In genomic region chr10:81217267-81217666, GRCm38 (mm10) we compare ENCODE assay signal across 24 mouse cellular contexts. TPM values are rescaled to one million over a fixed set of nuclear protein-coding genes. Genes with fewer than 3 reads are reported as not detected.
DNase-seq lines count a peak whose midpoint lies in the region; ATAC-seq and TF ChIP-seq lines count a peak whose summit lies in the region.
"Not testable (repeated sequence)": the region's sequence is repeated elsewhere in the genome, so short reads cannot be mapped to it uniquely, and the experiment has no call there.
"Had no signal": no experiment of that assay in that cellular context is flagged by ENCODE, and none has a peak within 500 bp of the region (broad histone marks: within the 10 kb centered on the region; RNA-seq: fewer than 3 reads in every experiment).

No protein-coding gene starts in this region.

- H3K27ac ChIP-seq in ES-Bruce4 (ENCODE audit: insufficient read depth, low read length); bone marrow, adult 2 months (ENCODE audit: control insufficient read depth, insufficient read depth, low read depth, low read length, poor library complexity); embryonic fibroblast, embryonic 13.5 days (ENCODE audit: insufficient read depth, low read length); liver, embryonic 14.5 days; stomach, postnatal 0 days (replicated peaks): not testable (repeated sequence)

- not testable (repeated sequence) for H3K9ac ChIP-seq in ES-Bruce4 (ENCODE audit: low read depth, poor library complexity, severe bottlenecking); liver, embryonic 14.5 days (replicated peaks); stomach, postnatal 0 days (ENCODE audit: low read length)

- WGBS in bone marrow, adult 2 months = 12% methylated on average over 1 of the region's 1 CpGs
- 4% methylated on average over 1 of the region's 1 CpGs for WGBS in liver, embryonic 14.5 days (ENCODE audit: insufficient replicate concordance)
- 12% methylated on average over 1 of the region's 1 CpGs for WGBS in stomach, postnatal 0 days

- not testable (repeated sequence) for TF ChIP-seq POLR2A in ES-Bruce4 (IDR thresholded peaks at IDR 0.05; ENCODE audit: insufficient read depth, low read length); bone marrow, adult 2 months (IDR thresholded peaks at IDR 0.05; ENCODE audit: borderline replicate concordance, control insufficient read depth, low read depth, low read length); embryonic fibroblast, embryonic 13.5 days (IDR thresholded peaks at IDR 0.05; ENCODE audit: low read depth, low read length)

- H3K9me3 ChIP-seq in ES-Bruce4 (replicated peaks; ENCODE audit: control insufficient read depth, insufficient read depth, low read length, poor library complexity, severe bottlenecking); liver, embryonic 14.5 days (ENCODE audit: control insufficient read depth, low read length); stomach, postnatal 0 days (ENCODE audit: control insufficient read depth, low read length): not testable (repeated sequence)

- TF ChIP-seq EP300 in ES-Bruce4 (IDR thresholded peaks at IDR 0.05; ENCODE audit: insufficient read depth, low read depth, low read length); liver, embryonic 14.5 days (IDR thresholded peaks at IDR 0.05; ENCODE audit: low read depth); stomach, postnatal 0 days (optimal IDR thresholded peaks at IDR 0.05): not testable (repeated sequence)

- not testable (repeated sequence) for H3K4me2 ChIP-seq in liver, embryonic 14.5 days (ENCODE audit: low read depth); stomach, postnatal 0 days (replicated peaks; ENCODE audit: low read depth)

- H3K27me3 ChIP-seq in ES-Bruce4 (ENCODE audit: control insufficient read depth, insufficient read depth, low read length, poor library complexity, severe bottlenecking); liver, embryonic 14.5 days (ENCODE audit: control insufficient read depth, insufficient read depth, low read length); stomach, postnatal 0 days (ENCODE audit: control insufficient read depth, insufficient read depth, low read length): not testable (repeated sequence)

- TF ChIP-seq CTCF in ES-Bruce4 (IDR thresholded peaks at IDR 0.05; ENCODE audit: low read depth, low read length) = peak; percentile 46
- peak; percentile 62 for TF ChIP-seq CTCF in bone marrow, adult 2 months (IDR thresholded peaks at IDR 0.05; ENCODE audit: control insufficient read depth, insufficient read depth, low read length)
- TF ChIP-seq CTCF in embryonic fibroblast, embryonic 13.5 days (IDR thresholded peaks at IDR 0.05; ENCODE audit: borderline replicate concordance, insufficient read depth, low read length) = peak; percentile 69; the same call in 1 of the 2 replicates
- peak; percentile 71 for TF ChIP-seq CTCF in liver, embryonic 14.5 days (IDR thresholded peaks at IDR 0.05; ENCODE audit: low read depth)
- TF ChIP-seq CTCF in stomach, postnatal 0 days (IDR thresholded peaks at IDR 0.05; ENCODE audit: low read depth) = peak; percentile 73

- not testable (repeated sequence) for H3K4me1 ChIP-seq in ES-Bruce4 (ENCODE audit: control insufficient read depth, insufficient read depth, low read length); bone marrow, adult 2 months (ENCODE audit: control insufficient read depth, insufficient read depth, low read length); embryonic fibroblast, embryonic 13.5 days (ENCODE audit: control insufficient read depth, insufficient read depth, low read length); liver, embryonic 14.5 days (replicated peaks; ENCODE audit: control insufficient read depth in 2 of 2, insufficient read depth in 2 of 2, low read length in 1 of 2); stomach, postnatal 0 days (replicated peaks; ENCODE audit: control insufficient read depth, insufficient read depth)

- H3K4me3 ChIP-seq in ES-Bruce4 (ENCODE audit: low read depth, low read length); bone marrow, adult 2 months (replicated peaks; ENCODE audit: control insufficient read depth, low read depth, low read length); embryonic fibroblast, embryonic 13.5 days (ENCODE audit: insufficient read depth, low read length); liver, embryonic 14.5 days (ENCODE audit: insufficient read depth in 1 of 2, low read depth in 2 of 2, low read length in 2 of 2); stomach, postnatal 0 days (ENCODE audit: low read depth, low read length): not testable (repeated sequence)

- ATAC-seq in inflammation-experienced regulatory T-cells, adult 6 months = peak; percentile 43
- not testable (repeated sequence) for ATAC-seq in liver, embryonic 14.5 days (ENCODE audit: insufficient read depth); stomach, postnatal 0 days (ENCODE audit: low FRiP score, low TSS enrichment)
- peak; percentile 45; the same call in 1 of the 2 replicates for ATAC-seq in megakaryocyte progenitor cell, adult 5-6 weeks (replicated peaks; ENCODE audit: poor library complexity)

- DNase-seq in 416B (ENCODE audit: low read depth) = peak; percentile 49
- DNase-seq in liver, embryonic 14.5 days (ENCODE audit: low read depth in 3 of 3, low spot score in 3 of 3); stomach, postnatal 0 days (ENCODE audit: low spot score): not testable (repeated sequence)

- H3K36me3 ChIP-seq in ES-Bruce4 (ENCODE audit: control insufficient read depth, insufficient read depth, low read length, poor library complexity, severe bottlenecking); liver, embryonic 14.5 days (replicated peaks; ENCODE audit: control insufficient read depth, insufficient read depth, low read depth); stomach, postnatal 0 days (ENCODE audit: control insufficient read depth, insufficient read depth, low read length): not testable (repeated sequence)

RNA-seq across cellular contexts. Expression of gene Atcay, which starts 13.4 kb away (rescaled TPM):
- polyA plus RNA-seq in ES-Bruce4 (2011; ENCODE audit: insufficient read depth, insufficient read length, low read depth, missing spikeins) = 0.88 and 0.91 TPM in 2 replicates
- not detected in 2 replicates for polyA plus RNA-seq in bone marrow, adult 2 months (2011; ENCODE audit: insufficient read depth, insufficient read length, low replicate concordance, missing spikeins)
- 0.47 and 0.67 TPM in 2 replicates for polyA plus RNA-seq in embryonic fibroblast, embryonic 13.5 days (2011; ENCODE audit: insufficient read length, low read depth, missing spikeins)
- 10 to 100 TPM in 1 of 3 experiments, 1 to 10 TPM in 2; 4.8 to 12.6 (median 5.1) TPM for polyA plus RNA-seq in inflammation-experienced regulatory T-cells, adult 6 months (2017; shearing (Covaris generic))
- 0.01 and 0.14 TPM in 2 replicates for polyA plus RNA-seq in liver, embryonic 14.5 days (2012; rRNA removed)
- polyA plus RNA-seq in liver, embryonic 14.5 days (2014; fragmentation: Nextera tagmentation; extraction: Ambion mirVana) = not detected in 2 replicates
- total RNA-seq in megakaryocyte progenitor cell, adult 5-6 weeks (2015) = not detected in 2 replicates
- total RNA-seq in megakaryocyte progenitor cell, adult 5-6 weeks (2017) = not detected in 2 replicates
- polyA plus RNA-seq in stomach, postnatal 0 days (2015; fragmentation: Nextera tagmentation; extraction: Ambion mirVana) = 0.64 and 0.91 TPM in 2 replicates
- total RNA-seq: gastrocnemius, postnatal 25 days; megakaryocyte-erythroid progenitor cell, adult 5-6 weeks; monocyte, adult 5-6 weeks had no signal

RNA-seq across cellular contexts. Expression of gene Nmrk2, which starts 15.4 kb away (rescaled TPM):
- polyA plus RNA-seq in ES-Bruce4 (2011; ENCODE audit: insufficient read depth, insufficient read length, low read depth, missing spikeins) = not detected in 2 replicates
- not detected in 2 replicates for polyA plus RNA-seq in bone marrow, adult 2 months (2011; ENCODE audit: insufficient read depth, insufficient read length, low replicate concordance, missing spikeins)
- polyA plus RNA-seq in embryonic fibroblast, embryonic 13.5 days (2011; ENCODE audit: insufficient read length, low read depth, missing spikeins) = not detected in 2 replicates
- polyA plus RNA-seq in inflammation-experienced regulatory T-cells, adult 6 months (2017; shearing (Covaris generic)) = under 1 TPM in 2 of 3 experiments, not detected in 1; 0.17 to 0.28 TPM
- polyA plus RNA-seq in liver, embryonic 14.5 days (2012; rRNA removed) = not detected in 2 replicates
- not detected in 2 replicates for polyA plus RNA-seq in liver, embryonic 14.5 days (2014; fragmentation: Nextera tagmentation; extraction: Ambion mirVana)
- total RNA-seq in megakaryocyte progenitor cell, adult 5-6 weeks (2015) = not detected in 2 replicates
- not detected in 2 replicates for total RNA-seq in megakaryocyte progenitor cell, adult 5-6 weeks (2017)
- polyA plus RNA-seq in stomach, postnatal 0 days (2015; fragmentation: Nextera tagmentation; extraction: Ambion mirVana) = 0.07 TPM in 1 of 2 replicates, not detected in the other
- total RNA-seq: adrenal gland, postnatal 14 days; left cerebral cortex, adult 18-20 months; megakaryocyte-erythroid progenitor cell, adult 5-6 weeks; monocyte, adult 5-6 weeks had no signal
- polyA plus RNA-seq: kidney, embryonic 14.5 days; neural tube, embryonic 14.5 days had no signal

RNA-seq across cellular contexts. Expression of gene Zfr2, which starts 15.7 kb away (rescaled TPM):
- polyA plus RNA-seq in ES-Bruce4 (2011; ENCODE audit: insufficient read depth, insufficient read length, low read depth, missing spikeins) = 11.2 and 11.6 TPM in 2 replicates
- polyA plus RNA-seq in bone marrow, adult 2 months (2011; ENCODE audit: insufficient read depth, insufficient read length, low replicate concordance, missing spikeins) = 0.32 and 2.5 TPM in 2 replicates
- 3.1 and 4.1 TPM in 2 replicates for polyA plus RNA-seq in embryonic fibroblast, embryonic 13.5 days (2011; ENCODE audit: insufficient read length, low read depth, missing spikeins)
- 1 to 10 TPM in 1 of 3 experiments, under 1 TPM in 2; 0.20 to 1.0 (median 0.37) TPM for polyA plus RNA-seq in inflammation-experienced regulatory T-cells, adult 6 months (2017; shearing (Covaris generic))
- 0.39 and 0.46 TPM in 2 replicates for polyA plus RNA-seq in liver, embryonic 14.5 days (2012; rRNA removed)
- 0.21 and 0.38 TPM in 2 replicates for polyA plus RNA-seq in liver, embryonic 14.5 days (2014; fragmentation: Nextera tagmentation; extraction: Ambion mirVana)
- 0.05 TPM in 1 of 2 replicates, not detected in the other for total RNA-seq in megakaryocyte progenitor cell, adult 5-6 weeks (2015)
- 0.17 TPM in 1 of 2 replicates, not detected in the other for total RNA-seq in megakaryocyte progenitor cell, adult 5-6 weeks (2017)
- polyA plus RNA-seq in stomach, postnatal 0 days (2015; fragmentation: Nextera tagmentation; extraction: Ambion mirVana) = 2.1 and 3.2 TPM in 2 replicates

RNA-seq across cellular contexts. Expression of gene 4930442H23Rik, which starts 33.6 kb away (rescaled TPM):
- not detected in 2 replicates for polyA plus RNA-seq in ES-Bruce4 (2011; ENCODE audit: insufficient read depth, insufficient read length, low read depth, missing spikeins)
- polyA plus RNA-seq in bone marrow, adult 2 months (2011; ENCODE audit: insufficient read depth, insufficient read length, low replicate concordance, missing spikeins) = not detected in 2 replicates
- not detected in 2 replicates for polyA plus RNA-seq in embryonic fibroblast, embryonic 13.5 days (2011; ENCODE audit: insufficient read length, low read depth, missing spikeins)
- polyA plus RNA-seq in inflammation-experienced regulatory T-cells, adult 6 months (2017; shearing (Covaris generic)) = not detected
- polyA plus RNA-seq in liver, embryonic 14.5 days (2012; rRNA removed) = not detected in 2 replicates
- polyA plus RNA-seq in liver, embryonic 14.5 days (2014; fragmentation: Nextera tagmentation; extraction: Ambion mirVana) = not detected in 2 replicates
- total RNA-seq in megakaryocyte progenitor cell, adult 5-6 weeks (2015) = not detected in 2 replicates
- not detected in 2 replicates for total RNA-seq in megakaryocyte progenitor cell, adult 5-6 weeks (2017)
- 0.07 TPM in 1 of 2 replicates, not detected in the other for polyA plus RNA-seq in stomach, postnatal 0 days (2015; fragmentation: Nextera tagmentation; extraction: Ambion mirVana)
- total RNA-seq: adrenal gland, postnatal 14 days; gastrocnemius, postnatal 25 days; heart, postnatal 25 days; layer of hippocampus, adult 18-20 months; left cerebral cortex, adult 18-20 months; megakaryocyte-erythroid progenitor cell, adult 5-6 weeks; monocyte, adult 5-6 weeks had no signal
- polyA plus RNA-seq: embryonic facial prominence, embryonic 12.5 days; frontal cortex, adult 2 months; heart, embryonic 10.5 days; hindbrain, embryonic 16.5 days; kidney, embryonic 14.5 days; limb, embryonic 11.5 days; liver, embryonic 16.5 days; neural tube, embryonic 14.5 days; stomach, embryonic 15.5 days had no signal

RNA-seq across cellular contexts. Expression of gene Dapk3, which starts 34.5 kb away (rescaled TPM):
- 61.2 and 64.8 TPM in 2 replicates for polyA plus RNA-seq in ES-Bruce4 (2011; ENCODE audit: insufficient read depth, insufficient read length, low read depth, missing spikeins)
- 7.2 and 23.2 TPM in 2 replicates for polyA plus RNA-seq in bone marrow, adult 2 months (2011; ENCODE audit: insufficient read depth, insufficient read length, low replicate concordance, missing spikeins)
- 48.4 and 51.2 TPM in 2 replicates for polyA plus RNA-seq in embryonic fibroblast, embryonic 13.5 days (2011; ENCODE audit: insufficient read length, low read depth, missing spikeins)
- polyA plus RNA-seq in inflammation-experienced regulatory T-cells, adult 6 months (2017; shearing (Covaris generic)) = 1 to 10 TPM; 3.1 to 5.4 (median 3.6) TPM
- polyA plus RNA-seq in liver, embryonic 14.5 days (2012; rRNA removed) = 16.6 and 17.6 TPM in 2 replicates
- 13.0 and 16.5 TPM in 2 replicates for polyA plus RNA-seq in liver, embryonic 14.5 days (2014; fragmentation: Nextera tagmentation; extraction: Ambion mirVana)
- 15.5 and 17.2 TPM in 2 replicates for total RNA-seq in megakaryocyte progenitor cell, adult 5-6 weeks (2015)
- 37.2 and 54.7 TPM in 2 replicates for total RNA-seq in megakaryocyte progenitor cell, adult 5-6 weeks (2017)
- 44.6 and 51.8 TPM in 2 replicates for polyA plus RNA-seq in stomach, postnatal 0 days (2015; fragmentation: Nextera tagmentation; extraction: Ambion mirVana)
